Comparison of ENCODE assay signal across 17 mouse cellular contexts in the genomic region with DNA sequence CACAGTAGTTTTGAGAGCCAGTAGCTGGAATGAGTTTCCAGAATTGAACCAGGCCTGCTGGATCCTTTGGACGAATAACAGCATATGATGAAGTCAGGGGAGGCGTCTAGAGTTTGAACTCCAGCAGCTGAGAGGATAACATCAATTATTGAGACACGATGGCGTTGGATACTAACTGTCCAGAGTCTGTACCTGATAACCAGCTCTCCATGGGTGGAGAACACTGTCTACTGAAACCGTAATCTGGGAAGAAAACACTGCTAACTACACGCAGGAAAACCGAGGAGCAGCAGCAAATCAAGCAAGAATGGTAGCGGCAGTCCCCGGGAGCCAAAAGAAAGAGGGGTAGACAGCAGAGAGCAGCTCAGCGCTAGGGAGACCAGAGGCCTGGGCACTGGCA. TPM values are rescaled to one million over a fixed set of nuclear protein-coding genes. Genes with fewer than 3 reads are reported as not detected.
DNase-seq lines count a peak whose midpoint lies in the region; ATAC-seq and TF ChIP-seq lines count a peak whose summit lies in the region.
"Had no signal": no experiment of that assay in that cellular context is flagged by ENCODE, and none has a peak within 500 bp of the region (broad histone marks: within the 10 kb centered on the region; RNA-seq: fewer than 3 reads in every experiment).

No protein-coding gene starts in this region.

- no peak overlapping the region for H3K4me2 ChIP-seq in heart, embryonic 16.5 days (ENCODE audit: low read depth, low read length)
- H3K4me2 ChIP-seq in CH12.LX (ENCODE audit: insufficient read depth, low read depth, poor library complexity, severe bottlenecking): peak overlapping the region; percentile 13; the same call in 1 of the 2 replicates
- peak overlapping the region; percentile 62 for H3K4me2 ChIP-seq in liver, embryonic 15.5 days
- H3K4me2 ChIP-seq in lung, postnatal 0 days (replicated peaks; ENCODE audit: low read depth, low read length): no peak overlapping the region
- H3K4me2 ChIP-seq: forebrain, embryonic 13.5 days; limb, embryonic 13.5 days had no signal

- H3K9ac ChIP-seq in heart, embryonic 16.5 days (ENCODE audit: low read length): no peak overlapping the region
- 0 out of 2 replicates have a peak overlapping the region, but pooled peaks have one; percentile 13 for H3K9ac ChIP-seq in CH12.LX (ENCODE audit: insufficient read depth, low read depth)
- H3K9ac ChIP-seq in liver, embryonic 15.5 days: 0 out of 2 replicates have a peak overlapping the region, but pooled peaks have one; percentile 16
- H3K9ac ChIP-seq in lung, postnatal 0 days (replicated peaks; ENCODE audit: low read depth): no peak overlapping the region
- H3K9ac ChIP-seq: forebrain, embryonic 13.5 days; limb, embryonic 13.5 days had no signal

- DNase-seq in heart, postnatal 36 days: no peak
- no peak for DNase-seq in CH12.LX (ENCODE audit: extremely low read depth)
- DNase-seq in lung, postnatal 0 days (ENCODE audit: low spot score): no peak
- no peak for DNase-seq in layer of hippocampus, adult 8-10 months (ENCODE audit: low spot score in 2 of 2)
- DNase-seq: adrenal gland, postnatal 25 days; cerebellum, adult 9-10 months; gastrocnemius, postnatal 25 days; kidney, postnatal 25 days; lung, postnatal 10 days; thymus, postnatal 4 days had no signal

- no peaks in the 10 kb centered on the region for H3K27me3 ChIP-seq in heart, embryonic 16.5 days (ENCODE audit: control insufficient read depth, insufficient read depth, low read length)
- H3K27me3 ChIP-seq in CH12.LX (replicated peaks): no peaks in the 10 kb centered on the region
- no peaks in the 10 kb centered on the region for H3K27me3 ChIP-seq in liver, embryonic 15.5 days
- no peaks in the 10 kb centered on the region for H3K27me3 ChIP-seq in lung, postnatal 0 days (replicated peaks; ENCODE audit: insufficient read depth, low read length)
- H3K27me3 ChIP-seq: forebrain, embryonic 13.5 days; limb, embryonic 13.5 days; megakaryocyte, embryonic 14.5 days; Patski had no signal

- 64% methylated on average over 10 of the region's 10 CpGs for WGBS in heart, embryonic 16.5 days
- WGBS in liver, embryonic 15.5 days (ENCODE audit: insufficient replicate concordance): 24% methylated on average over 10 of the region's 10 CpGs
- WGBS in lung, postnatal 0 days: 71% methylated on average over 10 of the region's 10 CpGs

- no peak for TF ChIP-seq CTCF in CH12.LX (conservative IDR thresholded peaks at IDR 0.05 in 1 of 2, IDR thresholded peaks at IDR 0.05 in 1 of 2; ENCODE audit: low read depth in 2 of 2, low read length in 2 of 2)
- no peak for TF ChIP-seq CTCF in lung, postnatal 0 days (IDR thresholded peaks at IDR 0.05)

- no peak for TF ChIP-seq EP300 in CH12.LX (IDR thresholded peaks at IDR 0.05; ENCODE audit: low read length)
- no peak for TF ChIP-seq EP300 in lung, postnatal 0 days (IDR thresholded peaks at IDR 0.05)

- no peak for TF ChIP-seq POLR2A in CH12.LX (IDR thresholded peaks at IDR 0.05; ENCODE audit: low read depth, low read length)

- in situ Hi-C loops in CH12.LX (cut with MboI; ENCODE audit: low pct_ligation_motif_present, low pct_unique_long_range_greater_than_20kb, low sequenced_read_pairs): no loop called here

- no peaks in the 10 kb centered on the region for H3K4me1 ChIP-seq in heart, embryonic 16.5 days (ENCODE audit: control insufficient read depth, insufficient read depth, low read length)
- peaks cover 6 to 19% of the 10 kb centered on the region in 2 experiments for H3K4me1 ChIP-seq in CH12.LX (ENCODE audit: control insufficient read depth in 1 of 2, insufficient read depth in 2 of 2)
- peaks cover 49% of the 10 kb centered on the region for H3K4me1 ChIP-seq in liver, embryonic 15.5 days (replicated peaks)
- H3K4me1 ChIP-seq in lung, postnatal 0 days (ENCODE audit: insufficient read depth, low read depth, low read length): no peaks in the 10 kb centered on the region

- no peaks in the 10 kb centered on the region for H3K36me3 ChIP-seq in heart, embryonic 16.5 days (ENCODE audit: control insufficient read depth, insufficient read depth)
- H3K36me3 ChIP-seq in CH12.LX (replicated peaks in 1 of 2; ENCODE audit: control insufficient read depth in 1 of 2, insufficient read depth in 1 of 2, low read length in 1 of 2): no peaks in the 10 kb centered on the region
- no peaks in the 10 kb centered on the region for H3K36me3 ChIP-seq in liver, embryonic 15.5 days (replicated peaks)
- no peaks in the 10 kb centered on the region for H3K36me3 ChIP-seq in lung, postnatal 0 days (ENCODE audit: insufficient read depth, low read length)
- H3K36me3 ChIP-seq: limb, embryonic 13.5 days had no signal

- TF ChIP-seq RAD21 in CH12.LX (IDR thresholded peaks at IDR 0.05; ENCODE audit: low read depth, low read length): no peak

- intact Hi-C loops in heart, postnatal 36 days (cut with DNase I): no loop called here

- H3K79me2 ChIP-seq in CH12.LX (replicated peaks; ENCODE audit: control insufficient read depth, extremely low read depth, insufficient read depth, poor library complexity, severe bottlenecking): no peaks in the 10 kb centered on the region

- H3K4me3 ChIP-seq in heart, embryonic 16.5 days (ENCODE audit: low read length): no peak overlapping the region
- H3K4me3 ChIP-seq in CH12.LX (replicated peaks in 1 of 3; ENCODE audit: low read depth in 2 of 3, low read length in 2 of 3, poor library complexity in 1 of 3): no peak overlapping the region
- H3K4me3 ChIP-seq in liver, embryonic 15.5 days (replicated peaks): peak overlapping the region; percentile 14; the same call in 1 of the 2 replicates
- no peak overlapping the region for H3K4me3 ChIP-seq in lung, postnatal 0 days (ENCODE audit: low read depth, low read length)
- H3K4me3 ChIP-seq: forebrain, embryonic 13.5 days; limb, embryonic 13.5 days; megakaryocyte, embryonic 14.5 days had no signal

- dilution Hi-C loops in CH12.LX (cut with MboI; ENCODE audit: extremely low pct_ligation_motif_present, extremely low pct_unique_long_range_greater_than_20kb, low sequenced_read_pairs): no loop called here

- 0 out of 2 replicates have a peak overlapping the region, but pooled peaks have one; percentile 14 for H3K27ac ChIP-seq in heart, embryonic 16.5 days (ENCODE audit: low read length)
- H3K27ac ChIP-seq in CH12.LX (ENCODE audit: insufficient read depth, low read depth): no peak overlapping the region
- H3K27ac ChIP-seq in liver, embryonic 15.5 days (replicated peaks): peak overlapping the region; percentile 84
- no peak overlapping the region for H3K27ac ChIP-seq in lung, postnatal 0 days (ENCODE audit: low read length)
- H3K27ac ChIP-seq: forebrain, embryonic 13.5 days; limb, embryonic 13.5 days had no signal

- ATAC-seq in heart, embryonic 16.5 days (replicated peaks; ENCODE audit: extremely low read depth, insufficient read depth, low FRiP score): no peak
- peak; percentile 62 for ATAC-seq in erythroblast, adult 5-6 weeks (replicated peaks; ENCODE audit: low FRiP score, poor library complexity, severe bottlenecking)
- peak; percentile 78 for ATAC-seq in liver, embryonic 15.5 days (ENCODE audit: insufficient read depth)
- no peak for ATAC-seq in lung, postnatal 0 days
- ATAC-seq: forebrain, embryonic 13.5 days had no signal

- H3K9me3 ChIP-seq in heart, embryonic 16.5 days (replicated peaks; ENCODE audit: control insufficient read depth, low read length): no peaks in the 10 kb centered on the region
- H3K9me3 ChIP-seq in CH12.LX (replicated peaks; ENCODE audit: low read length): no peaks in the 10 kb centered on the region
- no peaks in the 10 kb centered on the region for H3K9me3 ChIP-seq in liver, embryonic 15.5 days (replicated peaks)
- no peaks in the 10 kb centered on the region for H3K9me3 ChIP-seq in lung, postnatal 0 days (ENCODE audit: low read length)
- H3K9me3 ChIP-seq: forebrain, embryonic 13.5 days; limb, embryonic 13.5 days; megakaryocyte, embryonic 14.5 days had no signal

TF ChIP-seq in CH12.LX, 34 proteins besides CTCF, POLR2A, EP300 and RAD21:
- no peak for TF ChIP-seq CHD1 (IDR thresholded peaks at IDR 0.05; ENCODE audit: low read depth, low read length)
- TF ChIP-seq MAZ (IDR thresholded peaks at IDR 0.05; ENCODE audit: low read depth, low read length): no peak
- no peak for TF ChIP-seq ZNF384 (IDR thresholded peaks at IDR 0.05; ENCODE audit: low read depth, low read length)
- no peak for TF ChIP-seq SIN3A (IDR thresholded peaks at IDR 0.05; ENCODE audit: low read length)
- TF ChIP-seq USF1 (IDR thresholded peaks at IDR 0.05; ENCODE audit: low read depth, low read length): no peak
- no peak for TF ChIP-seq ZKSCAN1 (IDR thresholded peaks at IDR 0.05; ENCODE audit: borderline replicate concordance, low read depth, low read length)
- TF ChIP-seq UBTF (IDR thresholded peaks at IDR 0.05; ENCODE audit: low read depth, low read length): no peak
- no peak for TF ChIP-seq MYC (IDR thresholded peaks at IDR 0.05; ENCODE audit: low read depth, low read length)
- no peak for TF ChIP-seq JUND (conservative IDR thresholded peaks at IDR 0.05; ENCODE audit: low read depth, low read length)
- no peak for TF ChIP-seq ELF1 (IDR thresholded peaks at IDR 0.05; ENCODE audit: low read depth, low read length)
- TF ChIP-seq SMC3 (IDR thresholded peaks at IDR 0.05; ENCODE audit: low read depth, low read length): no peak
- no peak for TF ChIP-seq ZC3H11A (IDR thresholded peaks at IDR 0.05; ENCODE audit: low read depth, low read length)
- TF ChIP-seq MXI1 (IDR thresholded peaks at IDR 0.05; ENCODE audit: low read depth, low read length): no peak
- no peak for TF ChIP-seq HCFC1 (IDR thresholded peaks at IDR 0.05; ENCODE audit: low read depth, low read length)

RNA-seq across cellular contexts. Expression of a gene that starts 56.9 kb away (rescaled TPM):
- polyA plus RNA-seq in heart, embryonic 16.5 days (2015; fragmentation: Nextera tagmentation; extraction: Ambion mirVana): 17.3 and 20.0 TPM in 2 replicates
- total RNA-seq in heart, postnatal 36 days (2021): 1 to 10 TPM; 7.2 to 7.6 TPM
- 2.4 and 3.4 TPM in 2 replicates for total RNA-seq in CH12.LX (2012; rRNA removed)
- total RNA-seq in CH12.LX (2014; rRNA removed): 2.3 and 2.4 TPM in 2 replicates
- 2.3 and 3.1 TPM in 2 replicates for polyA plus RNA-seq in CH12.LX (2012; ENCODE audit: insufficient read length, low read depth)
- 3.3 and 5.0 TPM in 2 replicates for total RNA-seq in erythroblast, adult 5-6 weeks (2015; ENCODE audit: low replicate concordance)
- total RNA-seq in erythroblast, adult 5-6 weeks (2017; ENCODE audit: low replicate concordance): 4.2 and 7.4 TPM in 2 replicates
- polyA plus RNA-seq in liver, embryonic 15.5 days (2015; fragmentation: Nextera tagmentation; extraction: Ambion mirVana): 9.8 and 9.9 TPM in 2 replicates
- polyA plus RNA-seq in lung, postnatal 0 days (2015; fragmentation: Nextera tagmentation; extraction: Ambion mirVana): 16.4 and 16.9 TPM in 2 replicates
- total RNA-seq in layer of hippocampus, adult 8-10 months (2022): 10 to 100 TPM; 11.6 to 16.6 (median 13.0) TPM

Comparison
In these comparisons a context has a peak if more than half of its experiments do, and no peak if none do; other contexts are left out.
1. ATAC-seq: peak in erythroblast, adult 5-6 weeks (single experiment) and liver, embryonic 15.5 days (single experiment); none in heart, embryonic 16.5 days (single experiment) and lung, postnatal 0 days (single experiment).
2. H3K27ac ChIP-seq: peak in heart, embryonic 16.5 days (single experiment) and liver, embryonic 15.5 days (single experiment); none in CH12.LX (single experiment) and lung, postnatal 0 days (single experiment).
3. H3K4me2 ChIP-seq: peak in CH12.LX (single experiment) and liver, embryonic 15.5 days (single experiment); none in heart, embryonic 16.5 days (single experiment) and lung, postnatal 0 days (single experiment).
4. H3K9ac ChIP-seq: peak in CH12.LX (single experiment) and liver, embryonic 15.5 days (single experiment); none in heart, embryonic 16.5 days (single experiment) and lung, postnatal 0 days (single experiment).